Mouse (Mus musculus): ENCODE measurements around the gene Dolk. TPM values are rescaled to one million over a fixed set of nuclear protein-coding genes. Genes with fewer than 3 reads are reported as not detected.

The Dolk gene
- polyA plus RNA-seq, 1 experiment from 2014 or later: 21.1 TPM

- peaks cover 18% of the 10 kb centered on the region for H3K4me1 ChIP-seq (replicated peaks; ENCODE audit: control insufficient read depth, insufficient read depth)
- H3K27me3 ChIP-seq (ENCODE audit: control insufficient read depth, insufficient read depth, low read length): no peaks in the 10 kb centered on the region
- peak overlapping the region; percentile 61; the same call in 1 of the 2 replicates for H3K27ac ChIP-seq (replicated peaks)
- H3K4me2 ChIP-seq (replicated peaks; ENCODE audit: low read depth): no peak overlapping the region
- H3K4me3 ChIP-seq (ENCODE audit: low read depth, low read length): no peak overlapping the region
- H3K9me3 ChIP-seq (ENCODE audit: control insufficient read depth, low read length): no peaks in the 10 kb centered on the region
- H3K36me3 ChIP-seq (ENCODE audit: control insufficient read depth, insufficient read depth, low read length): peaks cover 25% of the 10 kb centered on the region
- no peak for ATAC-seq (ENCODE audit: low FRiP score, low TSS enrichment)
- no peak for TF ChIP-seq EP300 (optimal IDR thresholded peaks at IDR 0.05)
- no peak for TF ChIP-seq CTCF (IDR thresholded peaks at IDR 0.05; ENCODE audit: low read depth)
- 90% methylated on average over 18 of the region's 18 CpGs for WGBS
- H3K9ac ChIP-seq (ENCODE audit: low read length): no peak overlapping the region
- DNase-seq (ENCODE audit: low spot score): no peak
These were observed 24.0 kb downstream of the Dolk start for GRCm38 (mm10) chr2:30261921-30262839.

GRCm38 (mm10) chr2:30261064-30261736, 24.9 kb downstream of the Dolk start:
- peaks cover 35% of the 10 kb centered on the region for H3K36me3 ChIP-seq (ENCODE audit: control insufficient read depth, insufficient read depth, low read length)
- no peak overlapping the region for H3K4me2 ChIP-seq (replicated peaks; ENCODE audit: low read depth)
- TF ChIP-seq EP300 (optimal IDR thresholded peaks at IDR 0.05): no peak
- peak; percentile 53 for TF ChIP-seq CTCF (IDR thresholded peaks at IDR 0.05; ENCODE audit: low read depth)
- no peak for DNase-seq (ENCODE audit: low spot score)
- no peaks in the 10 kb centered on the region for H3K27me3 ChIP-seq (ENCODE audit: control insufficient read depth, insufficient read depth, low read length)
- no peak overlapping the region for H3K4me3 ChIP-seq (ENCODE audit: low read depth, low read length)
- no peak for ATAC-seq (ENCODE audit: low FRiP score, low TSS enrichment)
- H3K9ac ChIP-seq (ENCODE audit: low read length): no peak overlapping the region
- H3K9me3 ChIP-seq (ENCODE audit: control insufficient read depth, low read length): no peaks in the 10 kb centered on the region
- peaks cover 15% of the 10 kb centered on the region for H3K4me1 ChIP-seq (replicated peaks; ENCODE audit: control insufficient read depth, insufficient read depth)
- WGBS: 81% methylated on average over 4 of the region's 4 CpGs
- H3K27ac ChIP-seq (replicated peaks): no peak overlapping the region

- Histone ChIP-seq H3K4me2 (replicated peaks; ENCODE audit: low read depth) (no peak overlapping the region), H3K4me3 (ENCODE audit: low read depth, low read length) (no peak overlapping the region), H3K4me1 (replicated peaks; ENCODE audit: control insufficient read depth, insufficient read depth) (peaks cover 3% of the 10 kb centered on the region; the same call in 1 of the 2 replicates), H3K9me3 (ENCODE audit: control insufficient read depth, low read length) (no peaks in the 10 kb centered on the region), H3K9ac (ENCODE audit: low read length) (no peak overlapping the region), H3K27ac (replicated peaks) (0 out of 2 replicates have a peak overlapping the region, but pooled peaks have one; percentile 24), H3K27me3 (ENCODE audit: control insufficient read depth, insufficient read depth, low read length) (no peaks in the 10 kb centered on the region), H3K36me3 (ENCODE audit: control insufficient read depth, insufficient read depth, low read length) (peaks cover 46% of the 10 kb centered on the region)
- DNase-seq (ENCODE audit: low spot score) (no peak), ATAC-seq (ENCODE audit: low FRiP score, low TSS enrichment) (no peak)
- 80% methylated on average over 15 of the region's 15 CpGs for WGBS
- TF ChIP-seq EP300 (optimal IDR thresholded peaks at IDR 0.05) (no peak), CTCF (IDR thresholded peaks at IDR 0.05; ENCODE audit: low read depth) (no peak)
These were observed 26.7 kb downstream of the Dolk start for GRCm38 (mm10) chr2:30259131-30260064.

- no peak overlapping the region for H3K9ac ChIP-seq (ENCODE audit: low read length)
- no peak overlapping the region for H3K4me3 ChIP-seq (ENCODE audit: low read depth, low read length)
- peak; percentile 45; the same call in 1 of the 2 replicates for ATAC-seq (ENCODE audit: low FRiP score, low TSS enrichment)
- TF ChIP-seq EP300 (optimal IDR thresholded peaks at IDR 0.05) (no peak), CTCF (IDR thresholded peaks at IDR 0.05; ENCODE audit: low read depth) (no peak)
- DNase-seq (ENCODE audit: low spot score): no peak
- peaks cover 3% of the 10 kb centered on the region; the same call in 1 of the 2 replicates for H3K4me1 ChIP-seq (replicated peaks; ENCODE audit: control insufficient read depth, insufficient read depth)
- peak overlapping the region; percentile 49; the same call in 1 of the 2 replicates for H3K27ac ChIP-seq (replicated peaks)
- no peak overlapping the region for H3K4me2 ChIP-seq (replicated peaks; ENCODE audit: low read depth)
- H3K27me3 ChIP-seq (ENCODE audit: control insufficient read depth, insufficient read depth, low read length): no peaks in the 10 kb centered on the region
- H3K36me3 ChIP-seq (ENCODE audit: control insufficient read depth, insufficient read depth, low read length): peaks cover 39% of the 10 kb centered on the region
- WGBS: 57% methylated on average over 4 of the region's 4 CpGs
- no peaks in the 10 kb centered on the region for H3K9me3 ChIP-seq (ENCODE audit: control insufficient read depth, low read length)
These were observed 27.5 kb downstream of the Dolk start for GRCm38 (mm10) chr2:30258600-30258999.

GRCm38 (mm10) chr2:30257699-30258460, 28.3 kb downstream of the Dolk start:
- H3K36me3 ChIP-seq (ENCODE audit: control insufficient read depth, insufficient read depth, low read length): peaks cover 39% of the 10 kb centered on the region
- H3K27ac ChIP-seq (replicated peaks): peak overlapping the region; percentile 49; the same call in 1 of the 2 replicates
- H3K4me3 ChIP-seq (ENCODE audit: low read depth, low read length): no peak overlapping the region
- no peak for ATAC-seq (ENCODE audit: low FRiP score, low TSS enrichment)
- H3K4me1 ChIP-seq (replicated peaks; ENCODE audit: control insufficient read depth, insufficient read depth): no peaks in the 10 kb centered on the region
- no peak overlapping the region for H3K4me2 ChIP-seq (replicated peaks; ENCODE audit: low read depth)
- H3K9ac ChIP-seq (ENCODE audit: low read length): no peak overlapping the region
- no peak for TF ChIP-seq EP300 (optimal IDR thresholded peaks at IDR 0.05)
- TF ChIP-seq CTCF (IDR thresholded peaks at IDR 0.05; ENCODE audit: low read depth): no peak
- DNase-seq (ENCODE audit: low spot score): no peak
- H3K9me3 ChIP-seq (ENCODE audit: control insufficient read depth, low read length): no peaks in the 10 kb centered on the region
- H3K27me3 ChIP-seq (ENCODE audit: control insufficient read depth, insufficient read depth, low read length): no peaks in the 10 kb centered on the region
- WGBS: 77% methylated on average over 7 of the region's 7 CpGs
